Mouse (Mus musculus) splenic B cell, adult 2 months (primary cell): ENCODE results near the gene Nfic.

Experiments used
- DNase-seq: peaks from one replicate; pipeline ENCODE4 v3.0.0-alpha.2; 2011; ENCODE audit warnings: low read depth, low spot score
- H3K27me3 ChIP-seq: 2 replicates; pipeline ENCODE4 v1.6.1; 2012; ENCODE audit warnings: mild to moderate bottlenecking, low read length, moderate library complexity, mixed read lengths; ENCODE audit not compliant: control insufficient read depth, poor library complexity, insufficient read depth, severe bottlenecking
- H3K36me3 ChIP-seq: 2 replicates; pipeline ENCODE4 v1.6.1; 2012; ENCODE audit warnings: mild to moderate bottlenecking, low read length, moderate library complexity, mixed read lengths; ENCODE audit not compliant: control insufficient read depth, poor library complexity, insufficient read depth, severe bottlenecking

Nfic gene

DNA sequence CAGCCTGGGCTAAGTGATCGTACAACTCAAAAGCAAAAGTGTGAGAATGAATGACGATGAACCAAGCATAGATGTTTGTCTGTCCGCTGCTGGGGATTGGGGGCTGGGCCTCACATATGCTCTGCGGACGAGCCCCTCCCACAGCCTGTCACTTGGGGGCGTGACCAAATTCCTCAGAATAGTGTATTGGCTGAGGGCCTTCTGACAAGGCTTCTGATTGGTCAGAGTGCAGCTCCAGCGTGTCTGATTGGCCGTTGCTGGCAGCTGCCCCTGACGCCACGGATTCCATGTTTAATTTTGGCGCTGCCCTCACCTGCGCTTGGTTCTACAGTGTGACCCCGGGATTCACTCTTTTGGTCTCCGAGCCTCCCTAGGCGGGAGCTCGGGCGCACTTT is 22.6 kb downstream of the Nfic start:
- DNase-seq = peak; percentile 97
- no peaks in the 10 kb centered on the region for H3K27me3 ChIP-seq
- no peaks in the 10 kb centered on the region for H3K36me3 ChIP-seq

DNA sequence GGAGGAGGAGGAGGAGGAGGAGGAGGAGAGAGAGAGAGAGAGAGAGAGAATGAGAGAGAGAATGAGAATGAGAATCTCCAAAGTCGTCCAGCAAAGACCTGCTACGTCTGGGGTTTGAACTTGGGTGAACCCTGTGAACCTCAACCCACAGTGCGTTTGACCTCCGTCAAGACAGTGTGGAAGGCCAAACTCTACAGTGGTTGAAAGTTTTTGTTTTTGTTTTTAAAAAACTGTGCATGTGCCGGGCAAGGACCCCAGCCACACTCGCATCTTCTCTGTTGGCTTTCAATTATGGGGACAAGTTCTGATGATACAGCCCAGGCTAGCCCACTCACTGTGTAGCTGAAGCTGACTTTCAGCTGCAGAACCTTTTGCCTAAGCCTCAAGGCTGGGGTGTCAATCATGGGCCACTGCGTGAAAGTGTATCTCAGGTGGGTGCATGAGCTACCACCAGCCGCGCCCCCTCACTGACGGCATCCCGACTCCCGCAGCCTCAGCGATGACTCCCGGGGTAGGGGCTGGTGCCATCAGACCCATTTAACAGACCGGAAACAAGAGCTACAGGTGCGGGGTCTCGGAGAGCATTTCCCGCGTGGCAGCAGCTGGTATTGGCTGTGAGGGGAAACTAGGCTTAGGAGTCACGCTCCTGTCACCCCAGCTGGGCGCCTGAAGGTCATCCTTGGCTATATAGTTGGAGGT is 23.1 kb downstream of the Nfic start:
- DNase-seq = no peak
- Histone ChIP-seq H3K27me3 (no peaks in the 10 kb centered on the region), H3K36me3 (no peaks in the 10 kb centered on the region)

DNA sequence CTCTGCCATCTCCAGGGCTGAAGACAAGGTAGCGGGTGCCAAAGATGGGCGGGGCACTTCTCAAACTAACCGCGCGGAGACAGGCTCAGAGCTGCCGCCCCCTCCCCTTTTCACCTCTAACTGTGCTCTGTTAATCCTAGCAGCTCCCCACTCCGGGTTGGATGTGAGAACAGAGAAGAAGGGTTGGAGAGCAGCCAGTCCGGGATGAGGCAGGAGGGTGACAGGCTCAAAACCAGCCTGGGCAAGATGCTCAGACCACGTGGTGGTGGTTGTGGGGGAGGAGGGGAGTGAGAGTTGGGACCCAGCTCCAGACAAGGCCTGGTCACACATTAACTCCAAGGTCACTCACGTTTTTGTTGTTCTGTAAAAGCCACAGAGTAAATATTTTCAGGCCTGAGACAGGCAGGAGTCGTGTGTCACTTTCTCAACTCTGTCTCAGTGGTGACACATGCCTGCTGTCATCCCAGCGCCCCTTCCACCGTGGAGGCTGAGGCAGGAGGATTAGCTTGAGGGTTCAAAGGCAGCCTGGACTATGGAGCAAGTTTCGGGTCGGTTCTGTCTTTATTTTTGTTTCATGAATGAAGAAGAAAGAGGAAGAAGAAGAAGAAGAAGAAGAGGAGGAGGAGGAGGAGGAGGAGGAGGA is 23.8 kb downstream of the Nfic start:
- Histone ChIP-seq H3K27me3 (peaks cover 1% of the 10 kb centered on the region; the same call in 1 of the 2 replicates), H3K36me3 (no peaks in the 10 kb centered on the region)
- peak; percentile 31 for DNase-seq

DNA sequence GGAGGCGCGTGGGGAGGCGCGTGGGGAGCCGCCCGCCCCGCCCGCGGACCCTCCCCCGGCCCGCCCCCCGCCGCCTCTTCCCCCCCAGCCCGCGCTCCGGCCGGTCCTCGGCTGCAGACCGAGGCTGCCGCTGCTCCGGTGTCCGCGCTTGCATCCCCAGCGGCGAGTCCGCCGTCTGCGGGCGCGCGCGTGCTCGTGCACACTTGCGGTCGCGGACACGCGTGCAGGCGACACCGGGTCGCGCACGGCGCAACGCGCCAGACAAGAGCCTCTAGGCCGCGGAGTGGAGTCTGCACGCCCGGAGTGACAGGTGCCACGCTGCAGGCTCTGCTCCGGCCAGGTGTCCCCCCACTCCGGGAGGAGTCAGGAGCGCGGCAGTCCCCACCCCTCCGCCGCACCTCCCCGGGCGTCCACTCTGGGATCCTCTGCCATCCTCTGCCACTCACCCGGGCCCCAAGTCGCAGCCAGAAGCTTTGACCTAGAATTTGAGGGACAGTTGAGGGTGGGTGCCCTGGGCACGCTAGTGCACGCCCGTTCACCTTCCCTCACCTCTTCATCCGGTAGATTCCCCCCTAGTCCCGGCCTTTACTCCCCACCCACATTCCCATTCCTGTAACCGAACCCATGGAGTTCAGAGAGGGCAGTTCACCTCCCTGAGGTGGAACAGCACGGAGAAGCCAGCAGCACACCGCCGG is 24.5 kb downstream of the Nfic start:
- Histone ChIP-seq H3K27me3 (peaks cover 2% of the 10 kb centered on the region; the same call in 1 of the 2 replicates), H3K36me3 (no peaks in the 10 kb centered on the region)
- peak; percentile 62 for DNase-seq

DNA sequence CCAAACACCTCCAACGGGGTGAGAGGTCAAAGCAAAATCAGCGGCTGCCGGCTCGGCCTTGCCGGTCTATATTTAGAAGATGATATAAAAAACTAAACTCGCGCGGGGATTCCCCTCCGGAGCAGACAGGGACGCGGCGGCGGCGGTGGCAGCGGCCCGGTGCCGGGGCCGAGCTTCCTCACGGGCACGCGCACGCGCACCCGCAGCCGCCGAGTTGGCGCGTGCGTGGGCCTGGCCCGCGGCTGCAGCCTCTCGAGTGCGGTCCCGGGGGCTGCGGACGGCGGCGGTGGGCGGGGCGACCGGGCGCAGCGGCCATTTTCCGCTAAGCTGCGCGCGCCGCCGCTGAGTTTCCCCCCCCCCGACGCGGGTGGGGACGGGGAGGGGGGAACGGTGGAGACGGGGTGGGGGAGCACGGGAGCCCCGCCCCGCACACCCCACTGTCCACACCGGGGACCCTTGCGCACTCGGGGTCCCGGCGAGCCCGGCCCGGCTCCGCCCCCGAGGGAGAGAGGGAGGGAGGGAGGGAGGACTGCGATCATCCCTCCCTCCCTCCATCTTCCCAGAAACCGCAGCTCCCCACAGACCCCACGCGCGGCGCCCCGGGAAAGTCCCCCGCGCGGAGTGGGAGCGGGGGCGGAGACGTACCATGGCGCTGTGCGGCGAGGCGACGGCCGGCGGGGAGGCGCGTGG is 25.1 kb downstream of the Nfic start:
- Histone ChIP-seq H3K36me3 (no peaks in the 10 kb centered on the region), H3K27me3 (peaks cover 2% of the 10 kb centered on the region; the same call in 1 of the 2 replicates)
- DNase-seq = peak; percentile 83

DNA sequence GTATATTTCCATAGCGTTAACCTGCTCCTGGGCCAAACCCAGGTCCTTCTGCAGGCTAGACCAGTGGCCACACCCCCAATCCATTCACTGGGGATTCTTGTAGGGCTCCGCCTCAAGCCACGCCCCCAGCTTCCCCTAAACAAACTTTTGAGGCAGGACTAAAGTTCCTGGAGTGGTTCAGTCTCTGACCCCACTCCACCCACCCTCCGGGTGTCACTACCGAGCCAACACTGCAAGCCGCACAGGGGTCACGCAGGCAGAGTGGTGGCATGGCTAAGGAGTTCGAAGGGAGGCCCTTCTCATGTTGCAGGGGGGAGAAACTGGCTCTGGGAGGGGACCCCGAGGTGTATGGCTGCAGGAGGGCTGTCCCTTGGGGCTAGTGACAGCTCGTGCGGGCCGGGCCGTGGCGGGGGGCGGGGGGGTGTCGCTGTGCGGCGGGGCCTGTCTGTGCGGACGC is 25.8 kb downstream of the Nfic start:
- DNase-seq = peak; percentile 88
- H3K36me3 ChIP-seq = no peaks in the 10 kb centered on the region
- peaks cover 2% of the 10 kb centered on the region; the same call in 1 of the 2 replicates for H3K27me3 ChIP-seq

DNA sequence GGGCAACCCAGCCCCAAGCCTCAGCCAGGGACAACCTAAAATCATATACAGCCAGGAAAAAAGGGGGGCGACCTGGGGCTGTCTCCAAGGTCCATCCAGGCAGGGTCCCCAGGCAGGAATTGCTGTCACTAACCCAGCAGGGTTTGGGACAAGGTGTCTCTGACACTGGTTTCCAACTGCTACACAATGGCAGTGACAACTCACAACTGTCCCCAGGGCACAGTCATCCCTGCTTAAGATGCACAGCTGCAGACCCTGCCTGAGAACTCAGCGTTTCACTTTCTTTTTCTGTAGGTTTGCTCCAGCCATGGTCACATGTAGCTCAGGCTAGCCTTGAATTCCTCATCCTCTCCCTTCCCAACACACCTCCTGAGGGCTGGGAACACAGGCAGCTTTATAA is 26.3 kb downstream of the Nfic start:
- peaks cover 2% of the 10 kb centered on the region; the same call in 1 of the 2 replicates for H3K27me3 ChIP-seq
- H3K36me3 ChIP-seq = no peaks in the 10 kb centered on the region
- no peak for DNase-seq

DNA sequence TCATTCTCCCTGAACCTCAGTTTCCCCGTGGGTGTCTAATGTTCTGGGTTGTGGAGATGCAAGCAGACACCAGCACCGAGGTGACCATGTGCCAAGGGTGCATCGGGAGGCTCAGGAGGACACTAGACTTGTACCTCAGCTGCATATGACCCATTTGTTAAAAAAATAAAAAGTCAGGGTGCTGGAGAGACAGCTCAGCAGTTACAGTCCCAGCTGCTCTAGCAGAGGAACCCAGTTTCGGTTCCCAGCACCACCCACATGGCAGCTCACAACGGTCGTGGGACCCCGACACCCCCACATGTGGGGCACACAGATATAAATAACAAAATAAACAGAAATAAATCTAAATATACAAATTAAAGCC is 26.9 kb downstream of the Nfic start:
- H3K27me3 ChIP-seq = peaks cover 2% of the 10 kb centered on the region; the same call in 1 of the 2 replicates
- no peak for DNase-seq

DNA sequence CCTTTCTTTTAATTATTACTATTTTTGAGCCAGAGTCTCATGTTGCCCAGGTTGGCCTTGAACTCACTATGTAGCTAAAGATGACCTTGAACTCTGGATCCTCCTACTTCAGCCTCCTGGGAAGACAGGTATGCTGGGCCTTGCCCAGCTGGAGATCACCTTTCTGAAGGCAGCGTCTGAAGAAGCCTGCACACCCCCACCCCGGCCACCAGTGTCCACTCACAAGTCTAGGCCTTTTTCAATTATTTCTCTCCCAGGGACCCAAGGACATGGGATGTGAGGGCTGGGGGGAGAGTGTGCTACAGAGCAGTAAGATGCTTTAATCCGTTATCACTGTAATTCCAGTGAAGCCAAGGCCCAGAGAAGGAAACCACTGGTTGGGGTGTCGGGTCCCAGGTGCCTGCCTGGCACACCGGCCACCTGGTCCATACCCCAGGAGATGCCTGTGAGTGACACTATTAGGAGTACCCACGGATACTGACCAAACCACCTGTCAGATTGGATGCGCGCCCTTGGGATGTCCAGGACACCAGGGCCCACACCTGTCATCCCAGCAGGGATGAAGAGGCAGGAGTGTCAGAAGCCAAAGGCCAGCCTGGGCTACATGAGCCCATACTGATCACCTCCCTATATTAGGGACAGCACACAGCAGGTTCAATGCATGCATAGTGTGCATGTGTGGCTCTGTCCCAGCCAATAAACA is 27.5 kb downstream of the Nfic start:
- H3K27me3 ChIP-seq = peaks cover 2% of the 10 kb centered on the region; the same call in 1 of the 2 replicates
- DNase-seq = no peak
- H3K36me3 ChIP-seq = no peaks in the 10 kb centered on the region

More for the DNA sequence above, 26.9 kb downstream of the Nfic start:
- no peaks in the 10 kb centered on the region for H3K36me3 ChIP-seq

DNA sequence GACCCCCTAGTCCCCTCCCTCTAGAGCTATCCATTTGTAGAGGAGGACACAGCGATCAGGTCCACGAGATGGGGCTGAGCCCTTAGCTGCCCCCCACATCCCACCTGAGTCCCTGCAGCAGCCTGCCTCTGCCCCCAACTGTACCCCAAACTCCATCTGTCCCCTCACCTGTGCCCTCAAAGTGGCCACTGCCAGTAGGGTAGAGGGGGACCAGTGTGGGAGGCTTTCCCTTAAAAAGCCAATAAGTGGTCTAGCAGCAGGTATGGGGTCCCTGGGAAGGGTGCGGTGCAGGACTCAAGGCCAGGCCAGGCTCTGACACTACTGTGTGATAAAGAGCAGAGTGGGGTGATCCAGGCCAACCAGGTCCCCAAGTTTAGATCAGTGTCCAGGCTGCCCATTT is 28.1 kb downstream of the Nfic start:
- DNase-seq = no peak
- peaks cover 2% of the 10 kb centered on the region; the same call in 1 of the 2 replicates for H3K27me3 ChIP-seq
- H3K36me3 ChIP-seq = no peaks in the 10 kb centered on the region

DNA sequence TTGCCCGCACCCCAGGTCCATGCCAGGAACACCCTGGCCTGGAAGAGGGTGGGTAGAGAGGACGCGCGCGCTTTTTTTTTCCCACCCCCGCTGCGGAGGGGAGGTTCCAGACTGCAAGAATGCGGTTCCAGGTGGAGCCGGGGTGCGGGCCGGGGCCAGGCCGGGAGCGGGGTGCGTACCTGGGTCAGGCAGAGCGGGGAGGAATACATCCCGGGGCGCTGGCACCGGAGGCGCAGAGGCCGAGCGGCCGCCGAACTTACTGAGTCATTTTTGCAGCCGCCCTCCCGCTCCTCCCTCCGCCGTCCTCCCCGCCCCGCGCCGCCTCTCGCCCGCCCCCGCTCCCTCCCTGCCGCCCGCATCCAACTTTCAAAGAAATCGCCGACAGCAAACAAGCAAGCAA is 28.5 kb downstream of the Nfic start:
- H3K36me3 ChIP-seq = no peaks in the 10 kb centered on the region
- no peak for DNase-seq

DNA sequence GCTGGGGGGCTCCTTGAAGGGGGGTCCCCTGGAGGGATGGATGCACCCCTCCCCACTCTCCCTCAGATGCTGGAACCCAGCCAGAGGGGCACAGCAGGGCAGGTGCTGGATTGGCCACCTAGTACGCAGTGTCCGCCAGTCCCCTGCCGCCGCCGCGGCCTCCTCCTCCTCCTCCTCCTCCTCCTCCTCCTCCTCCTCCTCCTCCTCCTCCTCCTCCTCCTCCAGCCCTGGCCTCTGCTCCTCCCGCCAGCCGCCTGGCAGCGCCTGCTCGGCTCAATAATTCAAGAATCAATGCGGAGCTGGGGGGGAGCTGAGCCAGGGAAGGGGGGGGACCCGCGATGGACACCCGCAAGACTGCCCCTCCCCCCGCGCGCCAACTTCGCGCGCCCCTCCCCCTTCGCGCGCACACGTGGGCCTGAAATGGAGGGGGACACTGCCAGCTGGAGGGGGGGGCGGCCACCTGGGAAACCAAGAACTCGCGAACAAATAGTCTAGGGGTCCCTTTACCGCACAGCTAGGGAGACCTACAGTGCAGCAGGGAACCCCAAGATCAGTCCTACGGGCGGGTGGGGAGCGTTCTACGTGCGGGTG is 29.3 kb downstream of the Nfic start:
- H3K36me3 ChIP-seq = no peaks in the 10 kb centered on the region
- no peak for DNase-seq
- peaks cover 2% of the 10 kb centered on the region; the same call in 1 of the 2 replicates for H3K27me3 ChIP-seq

More for the DNA sequence above, 28.5 kb downstream of the Nfic start:
- peaks cover 2% of the 10 kb centered on the region; the same call in 1 of the 2 replicates for H3K27me3 ChIP-seq

DNA sequence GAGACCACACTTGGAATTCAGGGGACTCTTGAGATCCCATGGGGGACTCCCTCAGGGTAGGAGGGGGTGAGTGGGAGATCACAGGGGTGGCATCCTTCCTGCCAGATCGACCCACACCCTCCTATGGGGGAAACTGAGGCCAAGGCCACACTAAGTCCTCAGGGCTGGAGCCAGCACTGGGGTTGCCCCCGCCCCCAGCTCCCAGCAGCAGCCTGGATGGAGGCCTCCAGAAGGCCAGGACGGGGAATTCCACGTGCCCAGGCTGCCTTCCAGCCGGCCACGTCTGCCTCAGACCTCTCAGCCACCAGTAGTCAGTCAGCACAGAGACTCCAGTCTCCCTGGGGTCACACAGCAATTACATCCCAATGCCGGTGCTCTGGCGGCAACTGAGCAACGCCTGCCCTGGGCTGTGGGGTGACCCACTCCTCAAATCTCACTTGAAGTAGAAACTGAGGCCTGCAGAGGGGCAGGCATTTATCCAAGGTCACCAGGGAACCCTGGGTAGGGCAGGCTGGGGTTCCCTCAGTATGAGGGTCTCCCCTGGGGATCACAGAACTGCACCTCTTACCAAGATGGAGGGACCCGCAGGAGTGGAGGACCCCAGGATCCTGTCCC is 30.1 kb downstream of the Nfic start:
- Histone ChIP-seq H3K36me3 (no peaks in the 10 kb centered on the region), H3K27me3 (peaks cover 2% of the 10 kb centered on the region; the same call in 1 of the 2 replicates)
- DNase-seq = no peak
